8 mouse cellular contexts compared by ENCODE assay signal in genomic region chr1:134151655-134152412, GRCm38 (mm10). TPM values are rescaled to one million over a fixed set of nuclear protein-coding genes. Genes with fewer than 3 reads are reported as not detected.
DNase-seq lines count a peak whose midpoint lies in the region; ATAC-seq lines count a peak whose summit lies in the region.

No protein-coding gene starts in this region.

- no peaks in the 10 kb centered on the region for H3K9me3 ChIP-seq in hindbrain, embryonic 15.5 days

- 33% methylated on average over 13 of the region's 13 CpGs for WGBS in hindbrain, embryonic 15.5 days

- H3K4me1 ChIP-seq in hindbrain, embryonic 15.5 days (replicated peaks) = no peaks in the 10 kb centered on the region

- H3K4me2 ChIP-seq in hindbrain, embryonic 15.5 days = peak overlapping the region; percentile 23; the same call in 1 of the 2 replicates

- peak; percentile 71 for DNase-seq in WW6 (ENCODE audit: low read depth, low spot score)
- peak; percentile 85 to 92 for DNase-seq in cerebellum, postnatal 25 days
- peak; percentile 72 to 87 for DNase-seq in frontal cortex, postnatal 36 days (ENCODE audit: low spot score in 2 of 2)
- DNase-seq in layer of hippocampus, postnatal 25 days (ENCODE audit: extremely low spot score in 1 of 2, low spot score in 1 of 2) = peak; percentile 61 to 86
- DNase-seq in lung, postnatal 25 days (ENCODE audit: low spot score) = peak; percentile 86
- peak; percentile 94 for DNase-seq in retina, postnatal 1 day
- DNase-seq in thymus, postnatal 4 days = peak; percentile 71

- H3K4me3 ChIP-seq in hindbrain, embryonic 15.5 days = no peak overlapping the region

- H3K27me3 ChIP-seq in hindbrain, embryonic 15.5 days = no peaks in the 10 kb centered on the region

- ATAC-seq in hindbrain, embryonic 15.5 days (ENCODE audit: low FRiP score, low read depth) = peak; percentile 87

- no peak overlapping the region for H3K9ac ChIP-seq in hindbrain, embryonic 15.5 days

- no peaks in the 10 kb centered on the region for H3K36me3 ChIP-seq in hindbrain, embryonic 15.5 days

- H3K27ac ChIP-seq in hindbrain, embryonic 15.5 days (replicated peaks) = no peak overlapping the region

RNA-seq across cellular contexts. Expression of gene Chil1, which starts 30.1 kb away (rescaled TPM):
- polyA plus RNA-seq in hindbrain, embryonic 15.5 days (2015; fragmentation: Nextera tagmentation; extraction: Ambion mirVana) = 1.4 and 2.4 TPM in 2 replicates
- total RNA-seq in layer of hippocampus, postnatal 25 days (2021) = 10 to 100 TPM in 1 of 2 experiments, 1 to 10 TPM in 1; 7.3 to 10.8 TPM

RNA-seq across cellular contexts. Expression of gene Chit1, which starts 40.8 kb away (rescaled TPM):
- polyA plus RNA-seq in hindbrain, embryonic 15.5 days (2015; fragmentation: Nextera tagmentation; extraction: Ambion mirVana) = 0.37 and 0.38 TPM in 2 replicates
- total RNA-seq in layer of hippocampus, postnatal 25 days (2021) = under 1 TPM in 1 of 2 experiments, not detected in 1; 0.22 TPM

RNA-seq across cellular contexts. Expression of gene Mybph, which starts 41.4 kb away (rescaled TPM):
- polyA plus RNA-seq in hindbrain, embryonic 15.5 days (2015; fragmentation: Nextera tagmentation; extraction: Ambion mirVana) = 0.12 and 0.29 TPM in 2 replicates
- total RNA-seq in layer of hippocampus, postnatal 25 days (2021) = under 1 TPM; 0.17 to 0.19 TPM
